Mouse (Mus musculus) kidney, adult 2 months (tissue): ENCODE data around the gene Aox3. TPM values are rescaled to one million over a fixed set of nuclear protein-coding genes. Genes with fewer than 3 reads are reported as not detected.

Experiments
- DNase-seq: peaks from one replicate; pipeline ENCODE4 v3.0.0; 2021
- H3K27ac ChIP-seq: fragments of 200-500 bp; 2 replicates; pipeline ENCODE4 v1.5.1; 2012; ENCODE audit warnings: low read depth, low read length, control low read depth, inconsistent platforms; ENCODE audit not compliant: insufficient read depth
- H3K27me3 ChIP-seq: fragments of 200-500 bp; replicated peaks from 2 replicates; pipeline ENCODE4 v1.6.1; 2012; ENCODE audit warnings: mild to moderate bottlenecking, moderate library complexity, low read length, inconsistent platforms; ENCODE audit not compliant: control insufficient read depth, insufficient read depth
- H3K36me3 ChIP-seq: fragments of 200-500 bp; 2 replicates; pipeline ENCODE4 v1.6.1; 2012; ENCODE audit warnings: mild to moderate bottlenecking, moderate library complexity, low read length, inconsistent platforms; ENCODE audit not compliant: control insufficient read depth, insufficient read depth
- H3K4me1 ChIP-seq: fragments of 200-500 bp; 2 replicates; pipeline ENCODE4 v1.6.1; 2011; ENCODE audit warnings: low read length; ENCODE audit not compliant: control insufficient read depth, insufficient read depth
- H3K4me3 ChIP-seq: fragments of 200-500 bp; 2 replicates; pipeline ENCODE4 v1.5.1; 2011; ENCODE audit warnings: mild to moderate bottlenecking, low read depth, low read length, control low read depth; ENCODE audit not compliant: insufficient read depth
- CTCF ChIP-seq: fragments of 200-500 bp; conservative IDR thresholded peaks from 2 replicates; pipeline ENCODE4 v1.5.1; 2011; ENCODE audit warnings: low read depth, mild to moderate bottlenecking, control low read depth, low read length, moderate library complexity, mixed read lengths; ENCODE audit not compliant: insufficient read depth, insufficient read length
- POLR2A ChIP-seq: fragments of 200-500 bp; IDR thresholded peaks from one replicate; pipeline ENCODE4 v1.6.1; 2011; ENCODE audit warnings: low read depth, low read length, control low read depth
- WGBS: fragments of 180-500 bp; shearing (Covaris S2); methylation state at CpG from one replicate; pipeline ENCODE4 v1.1.7; 2018; 5-methylcytosine and 5-hydroxymethylcytosine counted together
- polyA plus RNA-seq: library from polyadenylated mRNA; depleted of rRNA; stranded (reverse); fragments of >200 nt; gene quantifications from 2 replicates; pipeline ENCODE4 v1.2.3, GENCODE M21; 2012

The Aox3 gene
- polyA plus RNA-seq, 1 experiment: 1.1 TPM

DNA sequence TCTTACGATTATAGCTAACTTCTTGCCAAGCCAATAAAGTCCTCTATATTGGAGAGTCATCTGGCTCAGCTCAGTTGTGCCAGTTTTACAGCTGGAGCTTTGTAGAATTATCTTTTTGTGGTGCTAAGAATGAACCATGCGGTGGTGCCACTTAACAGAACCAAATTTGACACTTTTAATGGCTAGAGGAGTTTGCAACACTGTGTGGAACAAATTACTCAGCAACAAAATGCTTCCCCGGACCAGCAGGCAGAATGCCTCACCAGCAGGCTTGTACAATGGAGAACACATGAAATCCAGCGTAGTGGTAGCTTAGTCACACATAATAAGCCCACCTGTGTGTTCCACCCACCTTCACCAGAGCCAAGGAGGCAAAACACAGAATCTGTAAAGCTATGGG is 22.7 kb upstream of the Aox3 start:
- WGBS: 65% methylated on average over 4 of the region's 4 CpGs
- no peak for DNase-seq
- H3K4me3 ChIP-seq: no peak overlapping the region
- H3K36me3 ChIP-seq: no peaks in the 10 kb centered on the region
- no peaks in the 10 kb centered on the region for H3K4me1 ChIP-seq
- H3K27me3 ChIP-seq: no peaks in the 10 kb centered on the region
- H3K27ac ChIP-seq: no peak overlapping the region
- TF ChIP-seq CTCF (no peak), POLR2A (no peak)

DNA sequence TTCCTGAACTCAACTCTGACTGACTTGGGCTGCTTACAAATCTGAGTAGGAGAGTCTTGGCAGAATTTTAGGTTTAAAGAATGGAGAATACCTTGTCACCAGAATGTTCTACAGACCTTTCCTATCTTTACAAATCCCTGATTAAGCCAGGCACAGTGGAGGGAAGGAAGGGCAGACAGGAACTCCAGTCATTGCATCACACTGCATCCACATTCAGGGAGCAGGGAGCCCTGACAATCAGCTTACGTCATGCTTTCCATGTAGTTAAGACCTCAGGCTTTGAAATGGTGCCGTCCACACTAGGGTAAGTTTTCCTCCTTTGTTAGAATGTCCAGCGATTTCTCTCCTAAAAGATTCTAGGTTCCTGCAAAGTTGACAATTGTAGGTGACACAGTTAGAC is 21.7 kb upstream of the Aox3 start:
- no peaks in the 10 kb centered on the region for H3K4me1 ChIP-seq
- TF ChIP-seq POLR2A (no peak), CTCF (no peak)
- H3K27ac ChIP-seq: no peak overlapping the region
- H3K27me3 ChIP-seq: no peaks in the 10 kb centered on the region
- WGBS: 79% methylated on average over 3 of the region's 3 CpGs
- no peak overlapping the region for H3K4me3 ChIP-seq
- H3K36me3 ChIP-seq: no peaks in the 10 kb centered on the region
- no peak for DNase-seq

DNA sequence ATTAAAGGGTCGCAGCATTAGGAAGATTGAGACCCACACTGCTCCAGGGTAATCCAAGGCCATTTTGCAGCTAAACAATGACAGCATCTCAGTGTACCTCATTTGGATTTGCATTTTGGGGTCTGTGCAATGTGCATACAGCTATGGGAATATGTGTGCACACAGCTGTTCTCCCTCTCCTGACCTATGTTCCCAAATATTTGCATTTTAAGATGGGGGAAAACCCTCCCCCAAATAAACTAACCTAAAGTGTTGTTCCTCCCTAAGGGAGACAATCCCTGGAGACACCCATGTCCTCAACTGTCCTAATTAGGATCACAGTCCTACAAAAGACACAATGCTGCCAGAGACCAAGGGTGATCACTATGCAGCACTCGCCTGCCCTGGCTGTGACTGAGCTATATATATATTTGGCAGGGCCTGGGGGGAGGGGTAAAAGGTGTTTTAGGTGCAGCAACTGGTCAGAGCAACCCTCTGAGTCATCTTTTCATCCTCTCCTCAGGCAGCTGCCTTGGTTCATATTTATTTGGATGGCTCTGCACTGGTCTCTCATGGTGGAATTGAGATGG is 20.9 kb upstream of the Aox3 start:
- 86% methylated on average over 2 of the region's 2 CpGs for WGBS
- Histone ChIP-seq H3K4me3 (no peak overlapping the region), H3K36me3 (no peaks in the 10 kb centered on the region), H3K27ac (no peak overlapping the region), H3K4me1 (no peaks in the 10 kb centered on the region), H3K27me3 (no peaks in the 10 kb centered on the region)
- DNase-seq: no peak
- TF ChIP-seq POLR2A (no peak), CTCF (no peak)

DNA sequence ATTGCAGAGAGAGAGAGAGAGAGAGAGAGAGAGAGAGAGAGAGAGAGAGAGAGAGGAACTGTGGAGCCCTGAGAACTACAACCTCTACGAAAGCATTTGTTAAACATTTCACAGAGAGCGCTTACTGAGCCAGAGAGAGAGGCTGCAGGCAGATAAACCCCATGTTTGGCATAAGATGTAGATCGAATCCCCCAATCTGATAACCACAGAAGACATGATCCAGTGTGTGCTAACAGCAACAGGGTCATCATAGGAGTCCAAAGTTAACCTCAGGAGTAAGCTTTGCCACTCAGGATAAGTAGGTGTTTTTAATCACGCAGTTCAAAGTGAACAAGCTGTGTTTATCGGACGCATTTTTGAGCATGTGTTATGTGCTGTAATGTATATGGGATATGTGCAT is 15.6 kb upstream of the Aox3 start:
- no peaks in the 10 kb centered on the region for H3K27me3 ChIP-seq
- 87% methylated on average over 6 of the region's 6 CpGs for WGBS
- TF ChIP-seq CTCF (no peak), POLR2A (no peak)
- no peaks in the 10 kb centered on the region for H3K36me3 ChIP-seq
- H3K4me1 ChIP-seq: no peaks in the 10 kb centered on the region
- no peak overlapping the region for H3K27ac ChIP-seq
- DNase-seq: no peak
- no peak overlapping the region for H3K4me3 ChIP-seq

- no peak for DNase-seq
- Histone ChIP-seq H3K4me3 (no peak overlapping the region), H3K36me3 (no peaks in the 10 kb centered on the region), H3K4me1 (no peaks in the 10 kb centered on the region), H3K27ac (no peak overlapping the region), H3K27me3 (no peaks in the 10 kb centered on the region)
- no peak for TF ChIP-seq CTCF
- TF ChIP-seq POLR2A: no peak
Observed at GRCm38 (mm10) chr1:58099119-58099518, 13.8 kb upstream of the Aox3 start.

DNA sequence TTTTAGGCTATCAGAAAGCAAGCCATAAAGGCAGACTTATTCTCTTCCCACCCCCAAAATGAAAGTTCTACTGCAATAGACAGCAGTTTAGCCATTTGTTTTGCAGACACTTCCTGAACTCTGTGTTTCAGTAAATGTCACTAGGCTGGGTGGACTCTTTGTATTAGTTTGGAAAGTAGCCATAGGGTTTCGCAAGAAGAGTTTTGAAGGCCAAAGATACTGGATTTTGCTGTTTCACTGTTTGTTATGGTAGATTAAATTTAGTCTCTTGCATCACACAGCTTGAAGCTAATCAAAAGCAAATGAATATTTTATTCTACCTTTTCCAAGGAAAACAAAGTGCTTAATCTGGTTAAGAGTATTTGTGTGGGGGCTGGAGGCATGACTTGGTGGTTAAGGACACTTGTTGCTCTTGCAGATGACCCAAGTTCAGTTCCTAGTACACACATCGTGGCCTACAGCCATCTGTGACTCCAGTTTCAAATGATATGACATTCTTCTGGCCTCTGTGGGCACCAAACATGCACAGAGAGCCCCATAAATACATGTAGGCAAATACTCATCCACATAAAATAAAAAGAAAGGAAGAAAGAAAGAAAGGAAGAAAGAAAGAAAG is 11.3 kb upstream of the Aox3 start:
- TF ChIP-seq POLR2A: no peak
- TF ChIP-seq CTCF: no peak
- Histone ChIP-seq H3K27me3 (no peaks in the 10 kb centered on the region), H3K36me3 (no peaks in the 10 kb centered on the region), H3K4me1 (no peaks in the 10 kb centered on the region), H3K27ac (no peak overlapping the region), H3K4me3 (no peak overlapping the region)
- DNase-seq: peak; percentile 52
- WGBS: 56% methylated on average over 2 of the region's 2 CpGs

DNA sequence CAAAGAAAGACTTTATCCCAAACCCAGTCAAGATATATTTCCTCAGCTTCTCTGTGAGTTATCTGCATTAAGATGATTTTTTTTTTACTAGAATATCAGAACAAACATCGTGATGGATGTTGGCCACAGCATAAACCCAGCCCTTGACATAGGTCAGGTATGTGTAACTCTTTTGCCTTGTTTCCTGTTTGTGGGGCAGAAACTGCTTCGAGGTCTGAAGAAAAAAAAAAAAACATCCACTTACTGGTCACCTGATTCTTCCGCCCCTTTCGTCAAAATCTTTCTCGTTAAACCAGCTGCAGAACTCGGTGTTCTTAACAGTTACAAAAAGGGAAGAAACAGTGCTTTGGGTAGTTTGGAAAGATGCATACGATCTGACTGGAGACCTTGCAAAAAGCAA is 10.4 kb upstream of the Aox3 start:
- no peaks in the 10 kb centered on the region for H3K4me1 ChIP-seq
- 63% methylated on average over 7 of the region's 7 CpGs for WGBS
- no peaks in the 10 kb centered on the region for H3K27me3 ChIP-seq
- DNase-seq: no peak
- H3K36me3 ChIP-seq: no peaks in the 10 kb centered on the region
- TF ChIP-seq POLR2A: no peak
- no peak for TF ChIP-seq CTCF
- H3K4me3 ChIP-seq: no peak overlapping the region
- H3K27ac ChIP-seq: no peak overlapping the region
